Mouse (Mus musculus): ENCODE measurements around the gene H3f3b.

- TF ChIP-seq POLR2A (IDR thresholded peaks at IDR 0.05; ENCODE audit: low read depth, low read length) (no peak), CTCF (IDR thresholded peaks at IDR 0.05; ENCODE audit: extremely low read depth, insufficient read length, insufficient replicate concordance, low read depth, low read length) (no peak)
Measured at GRCm38 (mm10) chr11:116008832-116009375, 18.9 kb downstream of the H3f3b start.
